Mouse (Mus musculus): ENCODE results near the gene Zcchc10.
"Not testable (repeated sequence)": the region's sequence is repeated elsewhere in the genome, so short reads cannot be mapped to it uniquely, and the experiment has no call there.

Zcchc10 gene

GRCm38 (mm10) chr11:53316996-53317395 lies 7.5 kb upstream of the Zcchc10 start:
- ATAC-seq (ENCODE audit: low TSS enrichment) = peak; percentile 86

GRCm38 (mm10) chr11:53318041-53318440 lies 6.4 kb upstream of the Zcchc10 start:
- ATAC-seq (ENCODE audit: low TSS enrichment) = no peak

- ATAC-seq (ENCODE audit: low TSS enrichment) = not testable (repeated sequence)
Measured at GRCm38 (mm10) chr11:53318568-53318967, 5.9 kb upstream of the Zcchc10 start.

- ATAC-seq (ENCODE audit: low TSS enrichment) = not testable (repeated sequence)
Measured at GRCm38 (mm10) chr11:53319867-53320266, 4.6 kb upstream of the Zcchc10 start.

- ATAC-seq (ENCODE audit: low TSS enrichment) = no peak
Measured at GRCm38 (mm10) chr11:53330325-53330724, 5.8 kb downstream of the Zcchc10 start.

- no peak for ATAC-seq (ENCODE audit: low TSS enrichment)
Measured at GRCm38 (mm10) chr11:53331121-53331520, 6.6 kb downstream of the Zcchc10 start.

- ATAC-seq (ENCODE audit: low TSS enrichment) = no peak
Measured at GRCm38 (mm10) chr11:53332076-53332680, 7.7 kb downstream of the Zcchc10 start.

GRCm38 (mm10) chr11:53335505-53336181 lies 11.2 kb downstream of the Zcchc10 start:
- no peak for ATAC-seq (ENCODE audit: low TSS enrichment)

GRCm38 (mm10) chr11:53336182-53336571 lies 11.7 kb downstream of the Zcchc10 start:
- ATAC-seq (ENCODE audit: low TSS enrichment) = no peak

- ATAC-seq (ENCODE audit: low TSS enrichment) = no peak
Measured at GRCm38 (mm10) chr11:53336924-53337323, 12.4 kb downstream of the Zcchc10 start.

- no peak for ATAC-seq (ENCODE audit: low TSS enrichment)
Measured at GRCm38 (mm10) chr11:53337684-53338083, 13.2 kb downstream of the Zcchc10 start.

GRCm38 (mm10) chr11:53341019-53341418 lies 16.5 kb downstream of the Zcchc10 start:
- not testable (repeated sequence) for ATAC-seq (ENCODE audit: low TSS enrichment)

- ATAC-seq (ENCODE audit: low TSS enrichment) = no peak
Measured at GRCm38 (mm10) chr11:53342711-53343110, 18.2 kb downstream of the Zcchc10 start.

- no peak for ATAC-seq (ENCODE audit: low TSS enrichment)
Measured at GRCm38 (mm10) chr11:53345328-53345727, 20.8 kb downstream of the Zcchc10 start.

- ATAC-seq (ENCODE audit: low TSS enrichment) = no peak
Measured at GRCm38 (mm10) chr11:53345738-53346137, 21.3 kb downstream of the Zcchc10 start.

GRCm38 (mm10) chr11:53350291-53351223 lies 26.1 kb downstream of the Zcchc10 start, which contains the start of gene Aff4:
Gene Aff4, plus strand, starts transcription at chr11:53350833.
- peak; percentile 78 for ATAC-seq (ENCODE audit: low TSS enrichment)

GRCm38 (mm10) chr11:53351224-53351942 lies 26.9 kb downstream of the Zcchc10 start:
- ATAC-seq (ENCODE audit: low TSS enrichment) = peak; percentile 42; the same call in 1 of the 2 replicates

GRCm38 (mm10) chr11:53351943-53352590 lies 27.6 kb downstream of the Zcchc10 start:
- ATAC-seq (ENCODE audit: low TSS enrichment) = no peak

- no peak for ATAC-seq (ENCODE audit: low TSS enrichment)
Measured at GRCm38 (mm10) chr11:53358504-53359155, 34.2 kb downstream of the Zcchc10 start.

GRCm38 (mm10) chr11:53367032-53367431 lies 42.6 kb downstream of the Zcchc10 start:
- no peak for ATAC-seq (ENCODE audit: low TSS enrichment)

- ATAC-seq (ENCODE audit: low TSS enrichment) = no peak
Measured at GRCm38 (mm10) chr11:53378918-53379317, 54.4 kb downstream of the Zcchc10 start.

All from frontal cortex, adult (tissue).